Mouse (Mus musculus) heart, adult 2 months (tissue): ENCODE results near the gene Srm.

ENCODE experiments used
- CTCF ChIP-seq: fragments of 200-600 bp; IDR thresholded peaks from 2 replicates; pipeline ENCODE4 v1.8.1; 2022; ENCODE audit warnings: antibody characterized with exemption, mild to moderate bottlenecking, moderate library complexity
- EP300 ChIP-seq: fragments of 200-500 bp; IDR thresholded peaks from 2 replicates; pipeline ENCODE4 v1.6.1; 2011; ENCODE audit warnings: low read depth, low read length, control low read depth; ENCODE audit not compliant: insufficient read depth

- TF ChIP-seq CTCF (no peak), EP300 (no peak)
Observed at GRCm38 (mm10) chr4:148580765-148581164, 10.5 kb upstream of the Srm start.
